Mouse (Mus musculus): Measurements from ENCODE around the gene Fancd2os. TPM values are rescaled to one million over a fixed set of nuclear protein-coding genes. Genes with fewer than 3 reads are reported as not detected.

Fancd2os gene
- total and polyA plus RNA-seq, 3 experiments: 0.31 TPM; not detected in 2

DNA sequence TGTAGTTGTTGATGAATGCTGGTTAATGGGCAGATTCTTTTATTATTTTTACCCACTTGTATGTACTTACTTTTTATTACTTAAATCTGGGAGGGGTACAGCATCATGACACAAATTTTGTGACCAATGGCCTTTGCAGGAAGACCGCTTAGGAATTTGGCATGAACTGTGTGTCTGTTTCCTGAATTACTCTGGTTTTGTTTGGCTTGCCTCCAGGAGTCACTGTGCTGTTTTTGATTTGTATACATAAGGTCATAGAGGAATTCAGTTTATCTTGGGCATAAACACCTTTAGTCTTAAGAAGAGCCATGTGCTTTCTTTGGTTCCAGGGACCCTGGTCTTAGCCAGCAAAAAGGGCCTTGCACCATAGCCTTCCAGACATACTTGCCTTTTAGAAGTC, 36.0 kb downstream of the Fancd2os start:
- peaks cover 72 to 98% of the 10 kb centered on the region in 2 experiments for H3K36me3 ChIP-seq (replicated peaks in 1 of 2; ENCODE audit: control insufficient read depth in 1 of 2, insufficient read depth in 1 of 2, low read length in 1 of 2)
- no peaks in the 10 kb centered on the region for H3K79me2 ChIP-seq (replicated peaks; ENCODE audit: control insufficient read depth, extremely low read depth, insufficient read depth, poor library complexity, severe bottlenecking)
- H3K4me3 ChIP-seq (replicated peaks in 1 of 3; ENCODE audit: low read depth in 2 of 3, low read length in 2 of 3, poor library complexity in 1 of 3): no peak overlapping the region
- H3K27ac ChIP-seq (ENCODE audit: insufficient read depth, low read depth): no peak overlapping the region
- in situ Hi-C loops (cut with MboI; ENCODE audit: low pct_ligation_motif_present, low pct_unique_long_range_greater_than_20kb, low sequenced_read_pairs) (no loop called here), dilution Hi-C loops (cut with MboI; ENCODE audit: extremely low pct_ligation_motif_present, extremely low pct_unique_long_range_greater_than_20kb, low sequenced_read_pairs) (no loop called here)
- H3K9ac ChIP-seq (ENCODE audit: insufficient read depth, low read depth): no peak overlapping the region
- H3K9me3 ChIP-seq (replicated peaks; ENCODE audit: low read length): no peaks in the 10 kb centered on the region
- H3K4me1 ChIP-seq (ENCODE audit: control insufficient read depth in 1 of 2, insufficient read depth in 2 of 2): no peaks in the 10 kb centered on the region
- H3K4me2 ChIP-seq (ENCODE audit: insufficient read depth, low read depth, poor library complexity, severe bottlenecking): no peak overlapping the region
- no peak for DNase-seq (ENCODE audit: extremely low read depth)
- no peaks in the 10 kb centered on the region for H3K27me3 ChIP-seq (replicated peaks)
- TF ChIP-seq GABPA (IDR thresholded peaks at IDR 0.05; ENCODE audit: insufficient replicate concordance, low read depth, low read length): no peak
- TF ChIP-seq CHD2 (IDR thresholded peaks at IDR 0.05; ENCODE audit: low read length): no peak
- TF ChIP-seq ETS1 (conservative IDR thresholded peaks at IDR 0.05; ENCODE audit: low read depth, low read length): no peak
- no peak for TF ChIP-seq MAX (IDR thresholded peaks at IDR 0.05; ENCODE audit: low read length)

GRCm38 (mm10) chr6:113559736-113560135, 40.8 kb downstream of the Fancd2os start:
- Histone ChIP-seq H3K79me2 (replicated peaks; ENCODE audit: control insufficient read depth, extremely low read depth, insufficient read depth, poor library complexity, severe bottlenecking) (no peaks in the 10 kb centered on the region), H3K27me3 (replicated peaks) (no peaks in the 10 kb centered on the region), H3K27ac (ENCODE audit: insufficient read depth, low read depth) (no peak overlapping the region), H3K9ac (ENCODE audit: insufficient read depth, low read depth) (no peak overlapping the region), H3K9me3 (replicated peaks; ENCODE audit: low read length) (no peaks in the 10 kb centered on the region), H3K4me1 (ENCODE audit: control insufficient read depth in 1 of 2, insufficient read depth in 2 of 2) (no peaks in the 10 kb centered on the region), H3K4me2 (ENCODE audit: insufficient read depth, low read depth, poor library complexity, severe bottlenecking) (no peak overlapping the region), H3K36me3 (replicated peaks in 1 of 2; ENCODE audit: control insufficient read depth in 1 of 2, insufficient read depth in 1 of 2, low read length in 1 of 2) (peaks cover 53 to 93% of the 10 kb centered on the region in 2 experiments), H3K4me3 (replicated peaks in 1 of 3; ENCODE audit: low read depth in 2 of 3, low read length in 2 of 3, poor library complexity in 1 of 3) (no peak overlapping the region)
- in situ Hi-C loops (cut with MboI; ENCODE audit: low pct_ligation_motif_present, low pct_unique_long_range_greater_than_20kb, low sequenced_read_pairs): no loop called here
- DNase-seq (ENCODE audit: extremely low read depth): no peak
- TF ChIP-seq ZNF384 (IDR thresholded peaks at IDR 0.05; ENCODE audit: low read depth, low read length): no peak
- TF ChIP-seq TBP (conservative IDR thresholded peaks at IDR 0.05; ENCODE audit: low read depth, low read length): no peak
- no peak for TF ChIP-seq MAFK (IDR thresholded peaks at IDR 0.05; ENCODE audit: insufficient replicate concordance, low read length)
- no peak for TF ChIP-seq NELFE (IDR thresholded peaks at IDR 0.05; ENCODE audit: low read depth, low read length)
- TF ChIP-seq SMC3 (IDR thresholded peaks at IDR 0.05; ENCODE audit: low read depth, low read length): no peak
- TF ChIP-seq E2F4 (IDR thresholded peaks at IDR 0.05; ENCODE audit: insufficient replicate concordance, low read depth, low read length): no peak
- no peak for TF ChIP-seq USF1 (IDR thresholded peaks at IDR 0.05; ENCODE audit: low read depth, low read length)
- TF ChIP-seq EP300 (IDR thresholded peaks at IDR 0.05; ENCODE audit: low read length): no peak
- no peak for TF ChIP-seq POLR2A (IDR thresholded peaks at IDR 0.05; ENCODE audit: low read depth, low read length)
- dilution Hi-C loops (cut with MboI; ENCODE audit: extremely low pct_ligation_motif_present, extremely low pct_unique_long_range_greater_than_20kb, low sequenced_read_pairs): no loop called here

Other genes starting within 250 kb of the Fancd2os start
- gene Tada3, start 222.8 kb downstream of the Fancd2os start, total RNA-seq (2012; rRNA removed): 14.6 and 19.4 TPM in 2 replicates
- 7.2 and 7.6 TPM in 2 replicates for gene Tada3, start 222.8 kb downstream of the Fancd2os start, total RNA-seq (2014; rRNA removed)
- gene Tada3, start 222.8 kb downstream of the Fancd2os start, polyA plus RNA-seq (2012; ENCODE audit: insufficient read length, low read depth): 24.8 and 28.2 TPM in 2 replicates
- 150 and 190 TPM in 2 replicates for gene Arpc4, start 222.6 kb downstream of the Fancd2os start, total RNA-seq (2012; rRNA removed)
- 202 and 234 TPM in 2 replicates for gene Arpc4, start 222.6 kb downstream of the Fancd2os start, total RNA-seq (2014; rRNA removed)
- 314 and 345 TPM in 2 replicates for gene Arpc4, start 222.6 kb downstream of the Fancd2os start, polyA plus RNA-seq (2012; ENCODE audit: insufficient read length, low read depth)
- 5.1 and 5.3 TPM in 2 replicates for gene Ttll3, start 211.5 kb downstream of the Fancd2os start, total RNA-seq (2012; rRNA removed)
- gene Ttll3, start 211.5 kb downstream of the Fancd2os start, total RNA-seq (2014; rRNA removed): 0.87 and 1.8 TPM in 2 replicates
- 4.4 and 5.1 TPM in 2 replicates for gene Ttll3, start 211.5 kb downstream of the Fancd2os start, polyA plus RNA-seq (2012; ENCODE audit: insufficient read length, low read depth)
- gene Rpusd3, start 181.4 kb downstream of the Fancd2os start, total RNA-seq (2012; rRNA removed): 26.3 and 28.6 TPM in 2 replicates
- gene Rpusd3, start 181.4 kb downstream of the Fancd2os start, total RNA-seq (2014; rRNA removed): 18.8 and 22.1 TPM in 2 replicates
- gene Rpusd3, start 181.4 kb downstream of the Fancd2os start, polyA plus RNA-seq (2012; ENCODE audit: insufficient read length, low read depth): 18.5 and 26.5 TPM in 2 replicates
- gene Cidec, start 165.0 kb downstream of the Fancd2os start, total RNA-seq (2012; rRNA removed): 0.17 TPM in 1 of 2 replicates, not detected in the other
- gene Cidec, start 165.0 kb downstream of the Fancd2os start, total RNA-seq (2014; rRNA removed): not detected in 2 replicates
- gene Cidec, start 165.0 kb downstream of the Fancd2os start, polyA plus RNA-seq (2012; ENCODE audit: insufficient read length, low read depth): 0.14 TPM in 1 of 2 replicates, not detected in the other
- gene Jagn1, start 158.1 kb downstream of the Fancd2os start, total RNA-seq (2012; rRNA removed): 69.2 and 83.9 TPM in 2 replicates
- gene Jagn1, start 158.1 kb downstream of the Fancd2os start, total RNA-seq (2014; rRNA removed): 90.4 and 106 TPM in 2 replicates
- 88.3 and 103 TPM in 2 replicates for gene Jagn1, start 158.1 kb downstream of the Fancd2os start, polyA plus RNA-seq (2012; ENCODE audit: insufficient read length, low read depth)
- 0.13 TPM in 1 of 2 replicates, not detected in the other for gene Il17re, start 142.2 kb downstream of the Fancd2os start, total RNA-seq (2012; rRNA removed)
- not detected in 2 replicates for gene Il17re, start 142.2 kb downstream of the Fancd2os start, total RNA-seq (2014; rRNA removed)
- 0.13 TPM in 1 of 2 replicates, not detected in the other for gene Il17re, start 142.2 kb downstream of the Fancd2os start, polyA plus RNA-seq (2012; ENCODE audit: insufficient read length, low read depth)
- gene Il17rc, start 129.3 kb downstream of the Fancd2os start, total RNA-seq (2012; rRNA removed): not detected in 2 replicates
- not detected in 2 replicates for gene Il17rc, start 129.3 kb downstream of the Fancd2os start, total RNA-seq (2014; rRNA removed)
- not detected in 2 replicates for gene Il17rc, start 129.3 kb downstream of the Fancd2os start, polyA plus RNA-seq (2012; ENCODE audit: insufficient read length, low read depth)
- 4.3 and 6.2 TPM in 2 replicates for gene Creld1, start 117.4 kb downstream of the Fancd2os start, total RNA-seq (2012; rRNA removed)
- 3.3 and 3.4 TPM in 2 replicates for gene Creld1, start 117.4 kb downstream of the Fancd2os start, total RNA-seq (2014; rRNA removed)
- 12.9 and 14.3 TPM in 2 replicates for gene Creld1, start 117.4 kb downstream of the Fancd2os start, polyA plus RNA-seq (2012; ENCODE audit: insufficient read length, low read depth)
- not detected in 2 replicates for gene Prrt3, start 98.8 kb downstream of the Fancd2os start, total RNA-seq (2012; rRNA removed)
- gene Prrt3, start 98.8 kb downstream of the Fancd2os start, total RNA-seq (2014; rRNA removed): not detected in 2 replicates
- not detected in 2 replicates for gene Prrt3, start 98.8 kb downstream of the Fancd2os start, polyA plus RNA-seq (2012; ENCODE audit: insufficient read length, low read depth)
- gene Emc3, start 69.1 kb downstream of the Fancd2os start, total RNA-seq (2012; rRNA removed): 52.7 and 62.2 TPM in 2 replicates
- gene Emc3, start 69.1 kb downstream of the Fancd2os start, total RNA-seq (2014; rRNA removed): 87.5 and 90.9 TPM in 2 replicates
- gene Emc3, start 69.1 kb downstream of the Fancd2os start, polyA plus RNA-seq (2012; ENCODE audit: insufficient read length, low read depth): 64.6 and 64.9 TPM in 2 replicates
- gene Fancd2, start 69.0 kb downstream of the Fancd2os start, total RNA-seq (2012; rRNA removed): 25.5 and 26.3 TPM in 2 replicates
- gene Fancd2, start 69.0 kb downstream of the Fancd2os start, total RNA-seq (2014; rRNA removed): 32.7 and 37.3 TPM in 2 replicates
- gene Fancd2, start 69.0 kb downstream of the Fancd2os start, polyA plus RNA-seq (2012; ENCODE audit: insufficient read length, low read depth): 27.2 and 30.2 TPM in 2 replicates
- gene Brk1, start 4.1 kb upstream of the Fancd2os start, total RNA-seq (2012; rRNA removed): 112 and 122 TPM in 2 replicates
- gene Brk1, start 4.1 kb upstream of the Fancd2os start, total RNA-seq (2014; rRNA removed): 224 and 245 TPM in 2 replicates
- gene Brk1, start 4.1 kb upstream of the Fancd2os start, polyA plus RNA-seq (2012; ENCODE audit: insufficient read length, low read depth): 142 and 145 TPM in 2 replicates
- gene Vhl, start 23.2 kb upstream of the Fancd2os start, total RNA-seq (2012; rRNA removed): 14.2 and 17.6 TPM in 2 replicates
- gene Vhl, start 23.2 kb upstream of the Fancd2os start, total RNA-seq (2014; rRNA removed): 32.6 and 36.6 TPM in 2 replicates
- gene Vhl, start 23.2 kb upstream of the Fancd2os start, polyA plus RNA-seq (2012; ENCODE audit: insufficient read length, low read depth): 19.2 and 23.1 TPM in 2 replicates
- gene Irak2, start 37.8 kb upstream of the Fancd2os start, total RNA-seq (2012; rRNA removed): 31.6 and 39.5 TPM in 2 replicates
- 26.9 and 30.0 TPM in 2 replicates for gene Irak2, start 37.8 kb upstream of the Fancd2os start, total RNA-seq (2014; rRNA removed)
- 32.5 and 38.6 TPM in 2 replicates for gene Irak2, start 37.8 kb upstream of the Fancd2os start, polyA plus RNA-seq (2012; ENCODE audit: insufficient read length, low read depth)
- gene Tatdn2, start 96.3 kb upstream of the Fancd2os start, total RNA-seq (2012; rRNA removed): 35.1 and 62.5 TPM in 2 replicates
- gene Tatdn2, start 96.3 kb upstream of the Fancd2os start, total RNA-seq (2014; rRNA removed): 34.5 and 35.5 TPM in 2 replicates
- gene Tatdn2, start 96.3 kb upstream of the Fancd2os start, polyA plus RNA-seq (2012; ENCODE audit: insufficient read length, low read depth): 58.0 and 70.8 TPM in 2 replicates
- not detected in 2 replicates for gene Ghrl, start 119.2 kb upstream of the Fancd2os start, total RNA-seq (2012; rRNA removed)
- not detected in 2 replicates for gene Ghrl, start 119.2 kb upstream of the Fancd2os start, total RNA-seq (2014; rRNA removed)
- 1.1 and 2.6 TPM in 2 replicates for gene Ghrl, start 119.2 kb upstream of the Fancd2os start, polyA plus RNA-seq (2012; ENCODE audit: insufficient read length, low read depth)
- 209 and 244 TPM in 2 replicates for gene Sec13, start 140.0 kb upstream of the Fancd2os start, total RNA-seq (2012; rRNA removed)
- gene Sec13, start 140.0 kb upstream of the Fancd2os start, total RNA-seq (2014; rRNA removed): 257 and 267 TPM in 2 replicates
- gene Sec13, start 140.0 kb upstream of the Fancd2os start, polyA plus RNA-seq (2012; ENCODE audit: insufficient read length, low read depth): 145 and 156 TPM in 2 replicates

Measured in CH12.LX (cell line).